Mouse (Mus musculus) spleen, adult 2 months (tissue): ENCODE results near the gene 5031439G07Rik. TPM values are rescaled to one million over a fixed set of nuclear protein-coding genes. Genes with fewer than 3 reads are reported as not detected.

ENCODE experiments used
- DNase-seq, 2 experiments: peaks; one replicate each; pipeline versions ENCODE4 v3.0.0 to v3.0.0-alpha.2; 2012 to 2021; ENCODE audit warnings: low spot score in 2 of 2, low read depth in 1 of 2
- H3K27ac ChIP-seq: fragments of 200-500 bp; 2 replicates; pipeline ENCODE4 v1.5.1; 2012; ENCODE audit warnings: low read length, inconsistent platforms; ENCODE audit not compliant: insufficient read depth
- H3K27me3 ChIP-seq: fragments of 200-500 bp; 2 replicates; pipeline ENCODE4 v1.6.1; 2012; ENCODE audit warnings: mild to moderate bottlenecking, moderate library complexity, low read length, inconsistent platforms; ENCODE audit not compliant: control insufficient read depth, insufficient read depth
- H3K36me3 ChIP-seq: fragments of 200-500 bp; 2 replicates; pipeline ENCODE4 v1.6.1; 2012; ENCODE audit warnings: mild to moderate bottlenecking, low read length, inconsistent platforms; ENCODE audit not compliant: control insufficient read depth, insufficient read depth
- H3K4me1 ChIP-seq: fragments of 200-500 bp; 2 replicates; pipeline ENCODE4 v1.6.1; 2011; ENCODE audit warnings: inconsistent platforms; ENCODE audit not compliant: control insufficient read depth, insufficient read depth, insufficient read length
- H3K4me3 ChIP-seq: fragments of 200-500 bp; 2 replicates; pipeline ENCODE4 v1.5.1; 2011; ENCODE audit warnings: mild to moderate bottlenecking, inconsistent platforms; ENCODE audit not compliant: insufficient read depth, insufficient read length; ENCODE audit errors: extremely low read depth
- CTCF ChIP-seq: fragments of 200-500 bp; IDR thresholded peaks from 2 replicates; pipeline ENCODE4 v1.5.1; 2011; ENCODE audit warnings: mild to moderate bottlenecking, inconsistent platforms; ENCODE audit not compliant: insufficient read depth, insufficient read length, insufficient replicate concordance; ENCODE audit errors: extremely low read depth
- POLR2A ChIP-seq: fragments of 200-500 bp; IDR thresholded peaks from 2 replicates; pipeline ENCODE4 v1.6.1; 2011; ENCODE audit warnings: low read depth, low read length, inconsistent platforms
- WGBS: fragments of 180-500 bp; shearing (Covaris S2); methylation state at CpG from one replicate; pipeline ENCODE4 v1.1.7; 2018; 5-methylcytosine and 5-hydroxymethylcytosine counted together
- polyA plus RNA-seq: library from polyadenylated mRNA; depleted of rRNA; stranded (reverse); fragments of >200 nt; gene quantifications from 2 replicates; pipeline ENCODE4 v1.2.3, GENCODE M21; 2012

5031439G07Rik gene
- polyA plus RNA-seq, 1 experiment = 27.1 TPM

DNA sequence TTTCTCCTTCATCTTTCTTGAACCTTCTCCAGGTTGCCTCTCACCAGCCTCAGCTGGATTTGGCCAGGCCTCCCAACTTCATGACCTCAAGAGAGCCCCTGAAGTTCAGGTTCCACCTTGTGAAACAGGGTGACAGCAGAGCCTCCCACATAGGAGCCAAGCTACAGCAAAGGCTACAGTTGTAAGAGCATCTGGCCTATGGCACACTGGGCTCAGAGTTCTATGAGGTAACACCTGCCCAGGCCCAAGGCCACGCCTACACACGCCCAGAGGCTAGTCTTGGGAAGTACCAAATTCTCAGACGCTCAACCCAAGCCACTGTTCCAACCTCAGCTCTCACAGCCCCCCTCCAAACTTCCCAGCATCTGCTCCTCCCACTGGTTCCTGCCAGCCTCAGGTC is 5.5 kb downstream of the 5031439G07Rik start:
- TF ChIP-seq CTCF (no peak), POLR2A (no peak)
- no peak overlapping the region for H3K4me3 ChIP-seq
- H3K4me1 ChIP-seq = peaks cover 30% of the 10 kb centered on the region; the same call in 1 of the 2 replicates
- H3K36me3 ChIP-seq = no peaks in the 10 kb centered on the region
- H3K27ac ChIP-seq = peak overlapping the region; percentile 20
- 34% methylated on average over 3 of the region's 3 CpGs for WGBS
- DNase-seq = no peak
- no peaks in the 10 kb centered on the region for H3K27me3 ChIP-seq

DNA sequence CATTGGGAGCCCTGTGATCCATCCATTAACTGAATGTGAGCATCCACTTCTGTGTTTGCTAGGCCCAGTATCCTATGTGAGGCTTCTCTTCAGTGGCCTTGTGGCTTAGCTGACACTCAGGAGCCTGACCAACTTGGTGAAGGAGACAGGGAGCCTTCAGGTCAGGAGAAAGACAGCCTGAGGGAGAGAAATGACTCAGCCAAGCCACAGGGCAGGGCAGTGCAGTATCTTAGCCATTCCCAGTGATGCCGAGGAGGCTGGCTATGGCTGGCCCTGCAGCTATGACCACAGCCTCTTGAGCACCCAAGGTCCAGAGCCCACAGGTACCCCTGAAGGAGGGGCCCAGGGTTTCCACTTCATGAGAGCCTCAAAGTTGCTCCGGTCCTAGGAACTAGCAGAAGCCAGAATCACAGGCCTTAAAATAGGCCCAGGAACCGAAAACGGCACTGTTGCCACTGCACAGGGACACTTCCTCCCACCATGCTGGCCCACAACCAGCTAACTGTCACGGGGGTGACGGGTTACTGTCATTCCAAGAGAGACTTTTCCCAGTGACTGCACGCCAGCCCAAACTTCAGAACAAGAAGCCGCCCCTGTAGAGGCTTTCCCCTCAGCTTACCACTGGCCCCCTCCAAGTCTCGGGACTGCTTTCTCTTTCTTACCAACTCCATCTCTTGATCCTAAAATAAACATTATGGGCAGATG is 6.6 kb downstream of the 5031439G07Rik start:
- H3K4me1 ChIP-seq = peaks cover 30% of the 10 kb centered on the region; the same call in 1 of the 2 replicates
- H3K27me3 ChIP-seq = no peaks in the 10 kb centered on the region
- H3K27ac ChIP-seq = peak overlapping the region; percentile 73
- H3K4me3 ChIP-seq = no peak overlapping the region
- WGBS = 14% methylated on average over 9 of the region's 9 CpGs
- no peaks in the 10 kb centered on the region for H3K36me3 ChIP-seq
- no peak for DNase-seq
- TF ChIP-seq POLR2A = no peak

DNA sequence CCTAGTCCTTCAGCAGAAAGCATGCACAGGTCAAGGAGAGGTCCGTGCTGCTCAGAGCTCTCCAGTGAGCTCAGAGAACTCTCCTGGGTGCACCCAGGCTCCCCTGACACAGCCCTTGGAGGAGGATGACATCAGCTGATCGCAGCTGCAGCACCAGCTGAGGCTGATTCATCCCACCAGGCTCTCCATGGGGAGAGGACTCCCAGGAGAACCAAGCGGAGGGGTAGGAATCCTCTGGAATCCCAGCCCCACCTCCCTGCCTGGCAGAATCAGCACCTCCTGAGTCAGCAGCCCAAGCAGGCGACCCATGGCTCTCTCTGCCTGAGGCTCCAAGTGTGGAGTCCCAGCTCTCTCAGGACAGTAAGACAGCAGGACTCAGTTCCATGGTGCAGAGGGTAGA is 12.6 kb downstream of the 5031439G07Rik start:
- H3K4me3 ChIP-seq = no peak overlapping the region
- TF ChIP-seq POLR2A (no peak), CTCF (no peak)
- WGBS = 44% methylated on average over 4 of the region's 4 CpGs

DNA sequence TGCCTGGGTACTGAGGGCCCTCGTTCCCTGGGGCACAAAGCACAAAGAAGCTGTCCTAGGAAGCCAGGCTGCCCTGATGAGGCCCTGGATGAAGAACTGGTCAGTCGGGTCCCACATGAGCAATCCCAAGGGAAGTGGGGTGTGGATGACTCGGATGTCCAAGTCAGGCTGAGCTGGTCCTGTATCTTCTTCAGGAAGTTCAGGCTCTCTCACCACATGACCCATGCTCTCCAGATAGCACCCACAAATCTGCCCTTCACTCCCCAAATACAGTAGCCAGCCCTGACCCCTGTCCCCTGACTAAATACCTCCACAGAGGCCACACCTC is 14.8 kb downstream of the 5031439G07Rik start:
- 90% methylated on average over 3 of the region's 3 CpGs for WGBS
- no peaks in the 10 kb centered on the region for H3K27me3 ChIP-seq
- H3K4me3 ChIP-seq = no peak overlapping the region
- 0 out of 2 replicates have a peak, but pooled peaks cover 1% of the 10 kb centered on the region for H3K36me3 ChIP-seq
- no peak for DNase-seq
- no peak for TF ChIP-seq CTCF
- no peak for TF ChIP-seq POLR2A
- no peak overlapping the region for H3K27ac ChIP-seq
- H3K4me1 ChIP-seq = peaks cover 16% of the 10 kb centered on the region; the same call in 1 of the 2 replicates

More for the DNA sequence above, 12.6 kb downstream of the 5031439G07Rik start:
- H3K36me3 ChIP-seq = 0 out of 2 replicates have a peak, but pooled peaks cover 1% of the 10 kb centered on the region
- no peak overlapping the region for H3K27ac ChIP-seq
- peaks cover 10% of the 10 kb centered on the region; the same call in 1 of the 2 replicates for H3K4me1 ChIP-seq
- DNase-seq = no peak
- H3K27me3 ChIP-seq = no peaks in the 10 kb centered on the region

DNA sequence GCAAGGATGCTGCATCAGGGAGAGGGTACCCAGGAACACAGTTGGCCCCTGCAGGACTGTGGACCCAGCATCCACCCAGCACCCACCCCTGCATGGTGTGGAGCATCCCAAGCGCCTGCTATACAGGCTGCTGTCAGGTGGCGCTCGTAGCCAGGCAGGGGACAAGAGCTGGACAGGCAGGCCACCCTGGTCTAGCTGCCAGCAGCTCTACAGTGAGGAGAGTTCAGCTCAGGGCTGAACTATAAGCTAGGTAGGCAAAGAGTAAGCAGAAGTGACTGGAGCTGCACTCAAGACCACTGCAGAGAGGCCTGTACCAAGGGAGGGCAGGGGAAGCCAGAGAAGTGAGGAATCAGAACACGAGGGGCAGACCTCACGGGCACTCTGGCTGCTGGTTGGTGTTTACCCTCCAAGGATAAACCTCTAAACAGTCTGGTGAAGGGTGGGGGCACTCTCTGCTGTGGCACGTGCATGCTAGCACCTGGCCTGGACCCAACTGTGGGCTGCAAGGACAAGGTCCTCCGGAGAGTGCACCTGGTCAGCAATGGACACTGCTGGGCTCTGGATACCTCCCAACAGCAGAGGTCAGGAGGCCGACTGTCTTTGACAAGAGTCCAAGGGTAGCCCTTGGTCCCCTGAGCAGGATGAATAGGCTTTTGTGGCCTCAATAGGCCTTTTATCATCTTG is 15.3 kb downstream of the 5031439G07Rik start:
- H3K4me1 ChIP-seq = peaks cover 18% of the 10 kb centered on the region; the same call in 1 of the 2 replicates
- no peak for DNase-seq
- H3K27me3 ChIP-seq = no peaks in the 10 kb centered on the region
- TF ChIP-seq CTCF = no peak
- no peak for TF ChIP-seq POLR2A
- WGBS = 87% methylated on average over 8 of the region's 8 CpGs
- H3K27ac ChIP-seq = no peak overlapping the region
- 0 out of 2 replicates have a peak, but pooled peaks cover 1% of the 10 kb centered on the region for H3K36me3 ChIP-seq
- no peak overlapping the region for H3K4me3 ChIP-seq

DNA sequence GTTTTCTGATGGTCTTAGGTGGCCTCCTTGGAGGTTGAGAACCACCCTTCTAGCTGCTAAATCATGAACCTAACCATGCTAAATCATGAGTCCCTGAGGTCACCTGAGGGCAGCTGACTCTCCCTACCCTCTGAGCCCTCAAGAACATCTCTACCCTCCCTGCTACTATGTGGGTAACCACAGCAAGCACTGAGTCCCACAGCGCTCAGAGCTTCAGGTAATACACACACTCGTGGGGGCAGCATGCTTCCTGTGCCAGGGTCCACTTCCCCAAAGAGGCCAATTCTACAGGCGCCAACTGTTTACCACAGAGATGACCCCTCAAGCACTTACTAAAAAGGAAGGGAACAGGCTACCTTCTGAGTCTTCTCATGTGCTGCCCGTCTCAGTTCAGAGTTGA is 19.8 kb downstream of the 5031439G07Rik start:
- Histone ChIP-seq H3K4me1 (peaks cover 12% of the 10 kb centered on the region; the same call in 1 of the 2 replicates), H3K36me3 (0 out of 2 replicates have a peak, but pooled peaks cover 1% of the 10 kb centered on the region), H3K27ac (no peak overlapping the region), H3K4me3 (no peak overlapping the region), H3K27me3 (no peaks in the 10 kb centered on the region)
- peak in 1 of 2 experiments; percentile 21 for DNase-seq
- TF ChIP-seq POLR2A (no peak), CTCF (no peak)
- 10% methylated on average over 4 of the region's 4 CpGs for WGBS
